Mouse (Mus musculus) lung, embryonic 16.5 days (tissue): Measurements from ENCODE around the gene Reep6. TPM values are rescaled to one million over a fixed set of nuclear protein-coding genes. Genes with fewer than 3 reads are reported as not detected.

ENCODE experiments used
- ATAC-seq: fragments of 200-750 bp; cut with Nextera tagmentation; 2 replicates; pipeline ENCODE4 v1.8.0; 2017; ENCODE audit warnings: low read depth, mild to moderate bottlenecking, moderate library complexity
- H3K27ac ChIP-seq: fragments of 300-500 bp; sonication (generic); 2 replicates; pipeline ENCODE4 v1.5.1; 2014; ENCODE audit warnings: mild to moderate bottlenecking, control low read depth, low read length
- H3K27me3 ChIP-seq: fragments of 300-500 bp; sonication (generic); 2 replicates; pipeline ENCODE4 v1.6.1; 2014; ENCODE audit warnings: low read depth, low read length, mixed read lengths; ENCODE audit not compliant: control insufficient read depth, insufficient read depth
- H3K36me3 ChIP-seq: fragments of 300-500 bp; sonication (generic); 2 replicates; pipeline ENCODE4 v1.6.1; 2014; ENCODE audit warnings: low read length; ENCODE audit not compliant: control insufficient read depth, insufficient read depth
- H3K4me1 ChIP-seq: fragments of 300-500 bp; sonication (generic); replicated peaks from 2 replicates; pipeline ENCODE4 v1.6.1; 2014; ENCODE audit warnings: low read length, mixed read lengths; ENCODE audit not compliant: control insufficient read depth, insufficient read depth
- H3K4me2 ChIP-seq: fragments of 300-500 bp; sonication (generic); 2 replicates; pipeline ENCODE4 v1.6.1; 2014; ENCODE audit warnings: low read depth, low read length, control low read depth
- H3K4me3 ChIP-seq: fragments of 300-500 bp; sonication (generic); 2 replicates; pipeline ENCODE4 v1.5.1; 2014; ENCODE audit warnings: mild to moderate bottlenecking, low read length, control low read depth
- H3K9ac ChIP-seq: fragments of 300-500 bp; sonication (generic); 2 replicates; pipeline ENCODE4 v1.6.1; 2014; ENCODE audit warnings: low read length, control low read depth
- H3K9me3 ChIP-seq: fragments of 300-500 bp; sonication (generic); 2 replicates; pipeline ENCODE4 v1.6.1; 2016; ENCODE audit warnings: low read length; ENCODE audit not compliant: control insufficient read depth
- WGBS: fragments of 180-500 bp; shearing (Covaris S2); extraction: QIAGEN DNeasy Blood & Tissue Kit; methylation state at CpG from one replicate; pipeline ENCODE4 v1.1.7; 2014; 5-methylcytosine and 5-hydroxymethylcytosine counted together
- polyA plus RNA-seq: library from polyadenylated mRNA; unstranded; fragments of >200 nt; fragmentation: Nextera tagmentation; extraction: Ambion mirVana; gene quantifications from 2 replicates; pipeline ENCODE4 v1.2.1, GENCODE M21; 2015

The Reep6 gene
- polyA plus RNA-seq, 1 experiment from 2014 or later = 17.0 TPM

GRCm38 (mm10) chr10:80369995-80370747, 40.4 kb downstream of the Reep6 start:
- Histone ChIP-seq H3K36me3 (no peaks in the 10 kb centered on the region), H3K4me2 (no peak overlapping the region), H3K27me3 (no peaks in the 10 kb centered on the region; the same call in 1 of the 2 replicates), H3K4me3 (no peak overlapping the region), H3K27ac (no peak overlapping the region), H3K9me3 (no peaks in the 10 kb centered on the region; the same call in 1 of the 2 replicates), H3K9ac (no peak overlapping the region), H3K4me1 (peaks cover 5% of the 10 kb centered on the region)
- no peak for ATAC-seq
- WGBS = 69% methylated on average over 21 of the region's 21 CpGs

GRCm38 (mm10) chr10:80371411-80371966, 41.7 kb downstream of the Reep6 start:
- 3% methylated on average over 12 of the region's 12 CpGs for WGBS
- H3K4me1 ChIP-seq = peaks cover 5% of the 10 kb centered on the region
- H3K9ac ChIP-seq = 0 out of 2 replicates have a peak overlapping the region, but pooled peaks have one; percentile 37
- peak; percentile 69 for ATAC-seq
- H3K9me3 ChIP-seq = no peaks in the 10 kb centered on the region; the same call in 1 of the 2 replicates
- H3K4me2 ChIP-seq = peak overlapping the region; percentile 37
- no peaks in the 10 kb centered on the region for H3K27me3 ChIP-seq
- H3K36me3 ChIP-seq = no peaks in the 10 kb centered on the region
- H3K4me3 ChIP-seq = peak overlapping the region; percentile 38
- H3K27ac ChIP-seq = no peak overlapping the region; the same call in 1 of the 2 replicates

GRCm38 (mm10) chr10:80371983-80372382, 42.2 kb downstream of the Reep6 start:
- no peak overlapping the region for H3K4me3 ChIP-seq
- H3K27ac ChIP-seq = no peak overlapping the region; the same call in 1 of the 2 replicates
- H3K9ac ChIP-seq = no peak overlapping the region
- peak overlapping the region; percentile 37 for H3K4me2 ChIP-seq
- no peak for ATAC-seq
- 48% methylated on average over 9 of the region's 9 CpGs for WGBS
- no peaks in the 10 kb centered on the region for H3K27me3 ChIP-seq
- H3K4me1 ChIP-seq = peaks cover 5% of the 10 kb centered on the region
- no peaks in the 10 kb centered on the region for H3K36me3 ChIP-seq
- H3K9me3 ChIP-seq = no peaks in the 10 kb centered on the region; the same call in 1 of the 2 replicates

- Histone ChIP-seq H3K9ac (no peak overlapping the region), H3K4me3 (no peak overlapping the region), H3K36me3 (no peaks in the 10 kb centered on the region), H3K27ac (no peak overlapping the region), H3K4me1 (peaks cover 5% of the 10 kb centered on the region), H3K9me3 (no peaks in the 10 kb centered on the region; the same call in 1 of the 2 replicates), H3K4me2 (no peak overlapping the region), H3K27me3 (no peaks in the 10 kb centered on the region)
- ATAC-seq = no peak
- 83% methylated on average over 6 of the region's 6 CpGs for WGBS
Observed at GRCm38 (mm10) chr10:80372706-80373105, 43.0 kb downstream of the Reep6 start.

- Histone ChIP-seq H3K9ac (no peak overlapping the region), H3K36me3 (no peaks in the 10 kb centered on the region), H3K4me3 (no peak overlapping the region), H3K27ac (no peak overlapping the region), H3K4me2 (no peak overlapping the region), H3K9me3 (no peaks in the 10 kb centered on the region), H3K27me3 (no peaks in the 10 kb centered on the region), H3K4me1 (peaks cover 5% of the 10 kb centered on the region)
- ATAC-seq = 0 out of 2 replicates have a peak, but pooled peaks have one; percentile 34
- WGBS = 27% methylated on average over 6 of the region's 6 CpGs
Observed at GRCm38 (mm10) chr10:80374063-80374462, 44.3 kb downstream of the Reep6 start.

- 2% methylated on average over 7 of the region's 7 CpGs for WGBS
- Histone ChIP-seq H3K4me1 (peaks cover 5% of the 10 kb centered on the region), H3K4me2 (no peak overlapping the region), H3K9ac (no peak overlapping the region), H3K9me3 (no peaks in the 10 kb centered on the region), H3K36me3 (peaks cover 4% of the 10 kb centered on the region), H3K4me3 (no peak overlapping the region), H3K27ac (no peak overlapping the region), H3K27me3 (no peaks in the 10 kb centered on the region)
- ATAC-seq = peak; percentile 64
Observed at GRCm38 (mm10) chr10:80376160-80376559, 46.4 kb downstream of the Reep6 start.

- no peak for ATAC-seq
- Histone ChIP-seq H3K9me3 (no peaks in the 10 kb centered on the region), H3K27ac (no peak overlapping the region), H3K4me1 (no peaks in the 10 kb centered on the region), H3K27me3 (no peaks in the 10 kb centered on the region), H3K4me3 (no peak overlapping the region), H3K4me2 (no peak overlapping the region), H3K36me3 (peaks cover 19% of the 10 kb centered on the region), H3K9ac (no peak overlapping the region)
- 49% methylated on average over 10 of the region's 10 CpGs for WGBS
Observed at GRCm38 (mm10) chr10:80377716-80378115, 48.0 kb downstream of the Reep6 start.

- Histone ChIP-seq H3K4me2 (no peak overlapping the region), H3K9me3 (no peaks in the 10 kb centered on the region), H3K9ac (no peak overlapping the region), H3K27ac (no peak overlapping the region), H3K4me3 (no peak overlapping the region), H3K36me3 (peaks cover 19% of the 10 kb centered on the region), H3K27me3 (no peaks in the 10 kb centered on the region), H3K4me1 (peaks cover 20% of the 10 kb centered on the region)
- WGBS = 79% methylated on average over 7 of the region's 7 CpGs
- no peak for ATAC-seq
Observed at GRCm38 (mm10) chr10:80382641-80383365, 53.0 kb downstream of the Reep6 start.

- Histone ChIP-seq H3K36me3 (peaks cover 19% of the 10 kb centered on the region), H3K9ac (no peak overlapping the region), H3K4me2 (no peak overlapping the region), H3K27ac (no peak overlapping the region), H3K27me3 (no peaks in the 10 kb centered on the region), H3K4me3 (no peak overlapping the region), H3K4me1 (peaks cover 26% of the 10 kb centered on the region), H3K9me3 (no peaks in the 10 kb centered on the region)
- 49% methylated on average over 4 of the region's 4 CpGs for WGBS
- no peak for ATAC-seq
Observed at GRCm38 (mm10) chr10:80383431-80383830, 53.7 kb downstream of the Reep6 start.
